8 mouse cellular contexts compared by ENCODE assay signal in the genomic region with DNA sequence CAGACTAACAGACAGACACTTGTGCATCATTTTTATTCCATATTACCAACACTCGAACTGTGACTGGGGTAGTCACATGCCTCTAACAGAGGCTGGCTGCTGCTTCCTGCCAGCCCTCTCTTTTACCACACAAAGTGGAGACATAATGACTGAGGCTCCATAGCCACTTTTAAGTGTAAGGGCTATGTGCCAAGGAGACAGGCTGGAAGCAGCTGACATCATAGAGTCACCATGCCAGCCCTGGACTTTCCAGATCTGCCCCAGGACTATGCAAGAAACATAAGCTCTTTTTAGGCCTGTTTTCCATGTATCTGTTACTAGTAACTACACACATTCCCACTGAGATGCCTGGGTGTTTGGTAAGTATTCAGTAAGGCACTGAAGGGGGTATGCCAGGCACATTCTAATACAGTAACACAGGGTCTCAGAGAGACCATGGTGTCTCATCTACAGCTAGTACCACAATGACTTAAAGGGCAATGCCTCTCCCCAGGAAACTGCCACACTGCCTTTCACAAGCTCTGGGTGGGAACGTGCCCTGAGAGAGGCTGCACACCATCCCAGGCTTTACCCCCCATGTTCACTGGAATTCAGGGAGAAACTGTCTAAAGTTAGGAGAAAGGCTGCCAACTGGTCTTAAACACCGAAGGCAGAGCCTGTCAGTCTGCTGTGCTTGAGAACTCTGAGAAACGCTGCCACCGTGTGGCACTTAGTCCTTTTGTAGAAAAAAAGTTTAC. TPM values are rescaled to one million over a fixed set of nuclear protein-coding genes. Genes with fewer than 3 reads are reported as not detected.
A peak's percentile ranks its signal among the peaks of the same experiment; 100 is the strongest.
DNase-seq lines count a peak whose midpoint lies in the region; ATAC-seq and TF ChIP-seq lines count a peak whose summit lies in the region.

No protein-coding gene starts in this region.

- no peak for DNase-seq in forebrain, embryonic 11.5 days (ENCODE audit: low spot score)
- DNase-seq in neural tube, embryonic 10.5 days (ENCODE audit: extremely low spot score, low spot score), result no peak
- DNase-seq in liver, adult 2 months (ENCODE audit: extremely low read depth, low read depth, low spot score), result peak; percentile 12
- no peak for DNase-seq in stomach, postnatal 0 days (ENCODE audit: low spot score)
- DNase-seq in cerebellum, adult 11 months, result no peak

- H3K4me1 ChIP-seq in forebrain, embryonic 16.5 days (replicated peaks; ENCODE audit: control insufficient read depth, insufficient read depth, low read length), result no peaks in the 10 kb centered on the region; the same call in none of the 2 replicates
- H3K4me1 ChIP-seq in forebrain, embryonic 11.5 days (replicated peaks; ENCODE audit: control insufficient read depth, insufficient read depth, low read length), result 0 out of 2 replicates have a peak, but pooled peaks cover 2% of the 10 kb centered on the region
- no peaks in the 10 kb centered on the region for H3K4me1 ChIP-seq in neural tube, embryonic 14.5 days (ENCODE audit: control insufficient read depth, insufficient read depth, low read length)
- H3K4me1 ChIP-seq in embryonic facial prominence, embryonic 13.5 days, result no peaks in the 10 kb centered on the region
- H3K4me1 ChIP-seq in liver, adult 2 months (ENCODE audit: control insufficient read depth, insufficient read depth, low read length), result 0 out of 2 replicates have a peak, but pooled peaks cover 6% of the 10 kb centered on the region
- H3K4me1 ChIP-seq in stomach, postnatal 0 days (replicated peaks; ENCODE audit: control insufficient read depth, insufficient read depth), result no peaks in the 10 kb centered on the region

- TF ChIP-seq EP300 in stomach, postnatal 0 days (optimal IDR thresholded peaks at IDR 0.05), result no peak

- H3K36me3 ChIP-seq in forebrain, embryonic 16.5 days (ENCODE audit: control insufficient read depth, insufficient read depth), result peaks cover 6% of the 10 kb centered on the region; the same call in 1 of the 2 replicates
- no peaks in the 10 kb centered on the region; the same call in 1 of the 2 replicates for H3K36me3 ChIP-seq in forebrain, embryonic 11.5 days (ENCODE audit: control insufficient read depth, insufficient read depth, low read length)
- no peaks in the 10 kb centered on the region; the same call in 1 of the 2 replicates for H3K36me3 ChIP-seq in neural tube, embryonic 14.5 days (ENCODE audit: control insufficient read depth, insufficient read depth, low read length)
- H3K36me3 ChIP-seq in embryonic facial prominence, embryonic 13.5 days, result peaks cover 19% of the 10 kb centered on the region
- H3K36me3 ChIP-seq in liver, adult 2 months (ENCODE audit: control insufficient read depth, insufficient read depth, low read length), result peaks cover 10% of the 10 kb centered on the region
- no peaks in the 10 kb centered on the region for H3K36me3 ChIP-seq in stomach, postnatal 0 days (ENCODE audit: control insufficient read depth, insufficient read depth, low read length)

- no peaks in the 10 kb centered on the region for H3K9me3 ChIP-seq in forebrain, embryonic 16.5 days (ENCODE audit: control insufficient read depth, low read length)
- H3K9me3 ChIP-seq in forebrain, embryonic 11.5 days (ENCODE audit: control insufficient read depth, low read length), result no peaks in the 10 kb centered on the region
- H3K9me3 ChIP-seq in neural tube, embryonic 14.5 days (ENCODE audit: control insufficient read depth, low read length), result no peaks in the 10 kb centered on the region
- H3K9me3 ChIP-seq in embryonic facial prominence, embryonic 13.5 days, result no peaks in the 10 kb centered on the region
- no peaks in the 10 kb centered on the region for H3K9me3 ChIP-seq in stomach, postnatal 0 days (ENCODE audit: control insufficient read depth, low read length)

- 15% methylated on average over 5 of the region's 5 CpGs for WGBS in forebrain, embryonic 16.5 days
- 24% methylated on average over 5 of the region's 5 CpGs for WGBS in forebrain, embryonic 11.5 days
- 21% methylated on average over 5 of the region's 5 CpGs for WGBS in neural tube, embryonic 14.5 days
- WGBS in embryonic facial prominence, embryonic 13.5 days, result 23% methylated on average over 5 of the region's 5 CpGs
- WGBS in liver, adult 2 months, result 43% methylated on average over 5 of the region's 5 CpGs
- 20% methylated on average over 5 of the region's 5 CpGs for WGBS in stomach, postnatal 0 days

- TF ChIP-seq CTCF in liver, adult 2 months (IDR thresholded peaks at IDR 0.05; ENCODE audit: low read depth, low read length), result 0 out of 2 replicates have a peak, but pooled peaks have one; percentile 18
- TF ChIP-seq CTCF in stomach, postnatal 0 days (IDR thresholded peaks at IDR 0.05; ENCODE audit: low read depth), result peak; percentile 66

- no peaks in the 10 kb centered on the region for H3K27me3 ChIP-seq in forebrain, embryonic 16.5 days (replicated peaks; ENCODE audit: control insufficient read depth, insufficient read depth, low read length)
- H3K27me3 ChIP-seq in forebrain, embryonic 11.5 days (ENCODE audit: control insufficient read depth, insufficient read depth, low read length), result no peaks in the 10 kb centered on the region
- no peaks in the 10 kb centered on the region for H3K27me3 ChIP-seq in neural tube, embryonic 14.5 days (ENCODE audit: control insufficient read depth, insufficient read depth, low read length)
- no peaks in the 10 kb centered on the region for H3K27me3 ChIP-seq in embryonic facial prominence, embryonic 13.5 days
- no peaks in the 10 kb centered on the region for H3K27me3 ChIP-seq in liver, adult 2 months (ENCODE audit: control insufficient read depth, insufficient read depth, low read length)
- H3K27me3 ChIP-seq in stomach, postnatal 0 days (ENCODE audit: control insufficient read depth, insufficient read depth, low read length), result no peaks in the 10 kb centered on the region

- no peak overlapping the region for H3K4me3 ChIP-seq in forebrain, embryonic 16.5 days (replicated peaks; ENCODE audit: low read length)
- H3K4me3 ChIP-seq in forebrain, embryonic 11.5 days (ENCODE audit: low read depth, low read length), result no peak overlapping the region
- H3K4me3 ChIP-seq in neural tube, embryonic 14.5 days (ENCODE audit: low read depth, low read length), result no peak overlapping the region
- no peak overlapping the region for H3K4me3 ChIP-seq in embryonic facial prominence, embryonic 13.5 days
- no peak overlapping the region for H3K4me3 ChIP-seq in liver, adult 2 months (ENCODE audit: insufficient read depth, low read depth, low read length)
- H3K4me3 ChIP-seq in stomach, postnatal 0 days (ENCODE audit: low read depth, low read length), result no peak overlapping the region

- 0 out of 2 replicates have a peak, but pooled peaks have one; percentile 33 for ATAC-seq in forebrain, embryonic 16.5 days
- ATAC-seq in forebrain, embryonic 11.5 days (replicated peaks; ENCODE audit: low FRiP score), result no peak
- peak; percentile 34; the same call in 1 of the 2 replicates for ATAC-seq in neural tube, embryonic 14.5 days (ENCODE audit: low read depth)
- no peak for ATAC-seq in embryonic facial prominence, embryonic 13.5 days (ENCODE audit: insufficient number of reproducible peaks, insufficient read depth, low FRiP score, low TSS enrichment, low read depth)
- no peak for ATAC-seq in stomach, postnatal 0 days (ENCODE audit: low FRiP score, low TSS enrichment)

- H3K79me2 ChIP-seq in liver, adult 2 months (ENCODE audit: control insufficient read depth, insufficient read depth, low read length), result no peaks in the 10 kb centered on the region

- no peak for TF ChIP-seq POLR2A in liver, adult 2 months (IDR thresholded peaks at IDR 0.05; ENCODE audit: extremely low read depth, insufficient read depth, low read length)

- no peak overlapping the region for H3K27ac ChIP-seq in forebrain, embryonic 16.5 days (ENCODE audit: low read length)
- H3K27ac ChIP-seq in forebrain, embryonic 11.5 days (ENCODE audit: low read depth, low read length), result no peak overlapping the region
- H3K27ac ChIP-seq in neural tube, embryonic 14.5 days (ENCODE audit: low read depth, low read length), result no peak overlapping the region
- no peak overlapping the region for H3K27ac ChIP-seq in embryonic facial prominence, embryonic 13.5 days
- H3K27ac ChIP-seq in liver, adult 2 months (replicated peaks; ENCODE audit: insufficient read depth, low read depth, low read length), result no peak overlapping the region
- no peak overlapping the region for H3K27ac ChIP-seq in stomach, postnatal 0 days (replicated peaks)

- no peak overlapping the region for H3K4me2 ChIP-seq in forebrain, embryonic 16.5 days (ENCODE audit: low read length)
- no peak overlapping the region for H3K4me2 ChIP-seq in forebrain, embryonic 11.5 days (ENCODE audit: low read depth, low read length, severe bottlenecking)
- H3K4me2 ChIP-seq in neural tube, embryonic 14.5 days (ENCODE audit: low read depth, low read length), result no peak overlapping the region
- no peak overlapping the region; the same call in 1 of the 2 replicates for H3K4me2 ChIP-seq in embryonic facial prominence, embryonic 13.5 days
- H3K4me2 ChIP-seq in stomach, postnatal 0 days (replicated peaks; ENCODE audit: low read depth), result no peak overlapping the region

- no peak overlapping the region for H3K9ac ChIP-seq in forebrain, embryonic 16.5 days (replicated peaks; ENCODE audit: low read depth, low read length)
- no peak overlapping the region; the same call in 1 of the 2 replicates for H3K9ac ChIP-seq in forebrain, embryonic 11.5 days (ENCODE audit: low read length)
- H3K9ac ChIP-seq in neural tube, embryonic 14.5 days (replicated peaks; ENCODE audit: low read depth, low read length), result no peak overlapping the region
- H3K9ac ChIP-seq in embryonic facial prominence, embryonic 13.5 days, result 0 out of 2 replicates have a peak overlapping the region, but pooled peaks have one; percentile 41
- H3K9ac ChIP-seq in liver, adult 2 months (ENCODE audit: low read depth, low read length), result no peak overlapping the region
- H3K9ac ChIP-seq in stomach, postnatal 0 days (ENCODE audit: low read length), result peak overlapping the region; percentile 14; the same call in 1 of the 2 replicates

RNA-seq across cellular contexts. Expression of a gene that starts 9.2 kb away (rescaled TPM):
- 20.1 and 25.1 TPM in 2 replicates for polyA plus RNA-seq in forebrain, embryonic 16.5 days (2015; fragmentation: Nextera tagmentation; extraction: Ambion mirVana)
- polyA plus RNA-seq in forebrain, embryonic 11.5 days (2014; fragmentation: Nextera tagmentation; extraction: Ambion mirVana), result 22.2 and 25.2 TPM in 2 replicates
- 18.1 and 20.7 TPM in 2 replicates for polyA plus RNA-seq in neural tube, embryonic 14.5 days (2014; fragmentation: Nextera tagmentation; extraction: Ambion mirVana)
- 22.2 and 22.5 TPM in 2 replicates for polyA plus RNA-seq in embryonic facial prominence, embryonic 13.5 days (2015; fragmentation: Nextera tagmentation; extraction: Ambion mirVana)
- total RNA-seq in liver, adult 2 months (2014; rRNA removed), result 12.6 and 13.0 TPM in 2 replicates
- 7.2 and 7.8 TPM in 2 replicates for polyA plus RNA-seq in liver, adult 2 months (2012; rRNA removed)
- polyA plus RNA-seq in stomach, postnatal 0 days (2015; fragmentation: Nextera tagmentation; extraction: Ambion mirVana), result 12.2 and 12.5 TPM in 2 replicates

RNA-seq across cellular contexts. Expression of a gene that starts 33.2 kb away (rescaled TPM):
- 80.1 and 92.8 TPM in 2 replicates for polyA plus RNA-seq in forebrain, embryonic 16.5 days (2015; fragmentation: Nextera tagmentation; extraction: Ambion mirVana)
- polyA plus RNA-seq in forebrain, embryonic 11.5 days (2014; fragmentation: Nextera tagmentation; extraction: Ambion mirVana), result 65.6 and 67.9 TPM in 2 replicates
- polyA plus RNA-seq in neural tube, embryonic 14.5 days (2014; fragmentation: Nextera tagmentation; extraction: Ambion mirVana), result 84.0 and 109 TPM in 2 replicates
- polyA plus RNA-seq in embryonic facial prominence, embryonic 13.5 days (2015; fragmentation: Nextera tagmentation; extraction: Ambion mirVana), result 45.9 and 48.2 TPM in 2 replicates
- total RNA-seq in liver, adult 2 months (2014; rRNA removed), result 5.6 and 7.1 TPM in 2 replicates
- polyA plus RNA-seq in liver, adult 2 months (2012; rRNA removed), result 4.0 and 4.3 TPM in 2 replicates
- polyA plus RNA-seq in stomach, postnatal 0 days (2015; fragmentation: Nextera tagmentation; extraction: Ambion mirVana), result 24.5 and 25.6 TPM in 2 replicates

Comparison
In these comparisons a context has a peak if more than half of its experiments do, and no peak if none do; other contexts are left out.
1. ATAC-seq: peak in forebrain, embryonic 16.5 days (single experiment) and neural tube, embryonic 14.5 days (single experiment); none in forebrain, embryonic 11.5 days (single experiment), embryonic facial prominence, embryonic 13.5 days (single experiment) and stomach, postnatal 0 days (single experiment).
2. H3K9ac ChIP-seq: peak in embryonic facial prominence, embryonic 13.5 days (single experiment) and stomach, postnatal 0 days (single experiment); none in forebrain, embryonic 16.5 days (single experiment), forebrain, embryonic 11.5 days (single experiment), neural tube, embryonic 14.5 days (single experiment) and liver, adult 2 months (single experiment).